Mouse (Mus musculus) megakaryocyte, embryonic 14.5 days (primary cell): ENCODE results near the gene Gpr179. TPM values are rescaled to one million over a fixed set of nuclear protein-coding genes. Genes with fewer than 3 reads are reported as not detected.

Experiments used
- H3K27me3 ChIP-seq: replicated peaks from 2 replicates; pipeline ENCODE3; 2012; ENCODE audit warnings: inconsistent platforms
- H3K36me3 ChIP-seq: replicated peaks from 2 replicates; pipeline ENCODE3; 2012; ENCODE audit warnings: low read length, inconsistent platforms, mixed read lengths
- H3K4me1 ChIP-seq: 2 replicates; pipeline ENCODE4 v1.6.1; 2012; ENCODE audit warnings: inconsistent platforms
- H3K4me3 ChIP-seq: replicated peaks from 2 replicates; pipeline ENCODE3; 2012; ENCODE audit warnings: moderate library complexity, mild to moderate bottlenecking, inconsistent platforms
- H3K9me3 ChIP-seq: 2 replicates; pipeline ENCODE4 v1.6.1; 2012; ENCODE audit warnings: inconsistent platforms
- FLI1 ChIP-seq: IDR thresholded peaks from 2 replicates; pipeline ENCODE4 v1.6.1; 2012; ENCODE audit warnings: low read length, inconsistent platforms, mixed read lengths
- GATA1 ChIP-seq: IDR thresholded peaks from 3 replicates; pipeline ENCODE4 v1.6.1; 2012; ENCODE audit warnings: mixed read lengths, low read length, inconsistent platforms, borderline replicate concordance
- polyA plus RNA-seq: library from polyadenylated mRNA; stranded (reverse); fragments of >175 nt; gene quantifications from 2 replicates; pipeline ENCODE4 v1.2.3, GENCODE M21; 2012; ENCODE audit warnings: low replicate concordance; ENCODE audit not compliant: insufficient read depth

Gpr179 gene
- polyA plus RNA-seq, 1 experiment, result 0.04 TPM

- no peak for TF ChIP-seq FLI1
- no peak for TF ChIP-seq GATA1
- H3K4me3 ChIP-seq, result no peak overlapping the region
- peaks cover 44% of the 10 kb centered on the region for H3K4me1 ChIP-seq
- no peaks in the 10 kb centered on the region for H3K9me3 ChIP-seq
- H3K27me3 ChIP-seq, result peaks cover 75% of the 10 kb centered on the region
- H3K36me3 ChIP-seq, result no peaks in the 10 kb centered on the region
Observed at GRCm38 (mm10) chr11:97338977-97339315, 12.9 kb downstream of the Gpr179 start.

- Histone ChIP-seq H3K4me3 (no peak overlapping the region), H3K27me3 (peaks cover 73% of the 10 kb centered on the region), H3K36me3 (no peaks in the 10 kb centered on the region), H3K4me1 (peaks cover 43% of the 10 kb centered on the region), H3K9me3 (no peaks in the 10 kb centered on the region)
- TF ChIP-seq GATA1 (no peak), FLI1 (no peak)
Observed at GRCm38 (mm10) chr11:97338302-97338976, 13.4 kb downstream of the Gpr179 start.

- TF ChIP-seq FLI1 (no peak), GATA1 (no peak)
- Histone ChIP-seq H3K4me1 (peaks cover 32% of the 10 kb centered on the region), H3K4me3 (no peak overlapping the region), H3K36me3 (peaks cover 7% of the 10 kb centered on the region), H3K27me3 (peaks cover 63% of the 10 kb centered on the region), H3K9me3 (no peaks in the 10 kb centered on the region)
Observed at GRCm38 (mm10) chr11:97337363-97337762, 14.5 kb downstream of the Gpr179 start.

GRCm38 (mm10) chr11:97336751-97337345 lies 15.0 kb downstream of the Gpr179 start:
- Histone ChIP-seq H3K9me3 (no peaks in the 10 kb centered on the region), H3K36me3 (peaks cover 12% of the 10 kb centered on the region), H3K4me3 (no peak overlapping the region), H3K27me3 (peaks cover 61% of the 10 kb centered on the region), H3K4me1 (peaks cover 31% of the 10 kb centered on the region)
- no peak for TF ChIP-seq FLI1
- TF ChIP-seq GATA1, result no peak

GRCm38 (mm10) chr11:97336238-97336637 lies 15.6 kb downstream of the Gpr179 start:
- Histone ChIP-seq H3K4me1 (peaks cover 31% of the 10 kb centered on the region), H3K4me3 (no peak overlapping the region), H3K36me3 (peaks cover 17% of the 10 kb centered on the region), H3K27me3 (peaks cover 57% of the 10 kb centered on the region), H3K9me3 (no peaks in the 10 kb centered on the region)
- no peak for TF ChIP-seq FLI1

- no peak for TF ChIP-seq FLI1
- no peak for TF ChIP-seq GATA1
- Histone ChIP-seq H3K27me3 (peaks cover 46% of the 10 kb centered on the region), H3K4me1 (peaks cover 31% of the 10 kb centered on the region), H3K9me3 (no peaks in the 10 kb centered on the region), H3K4me3 (no peak overlapping the region), H3K36me3 (peaks cover 32% of the 10 kb centered on the region)
Observed at GRCm38 (mm10) chr11:97334400-97334799, 17.5 kb downstream of the Gpr179 start.

- peaks cover 31% of the 10 kb centered on the region for H3K4me1 ChIP-seq
- peaks cover 37% of the 10 kb centered on the region for H3K36me3 ChIP-seq
- TF ChIP-seq FLI1 (no peak), GATA1 (no peak)
- no peak overlapping the region for H3K4me3 ChIP-seq
- H3K9me3 ChIP-seq, result no peaks in the 10 kb centered on the region
- peaks cover 43% of the 10 kb centered on the region for H3K27me3 ChIP-seq
Observed at GRCm38 (mm10) chr11:97333896-97334295, 18.0 kb downstream of the Gpr179 start.

GRCm38 (mm10) chr11:97333044-97333443 lies 18.8 kb downstream of the Gpr179 start:
- Histone ChIP-seq H3K27me3 (peaks cover 35% of the 10 kb centered on the region), H3K9me3 (no peaks in the 10 kb centered on the region), H3K36me3 (peaks cover 46% of the 10 kb centered on the region), H3K4me1 (peaks cover 33% of the 10 kb centered on the region), H3K4me3 (no peak overlapping the region)
- no peak for TF ChIP-seq GATA1
- TF ChIP-seq FLI1, result no peak

- peaks cover 31% of the 10 kb centered on the region for H3K4me1 ChIP-seq
- TF ChIP-seq FLI1 (no peak), GATA1 (no peak)
- H3K36me3 ChIP-seq, result peaks cover 58% of the 10 kb centered on the region
- H3K27me3 ChIP-seq, result peaks cover 20% of the 10 kb centered on the region
- H3K9me3 ChIP-seq, result no peaks in the 10 kb centered on the region
- H3K4me3 ChIP-seq, result no peak overlapping the region
Observed at GRCm38 (mm10) chr11:97331231-97332190, 20.4 kb downstream of the Gpr179 start.

GRCm38 (mm10) chr11:97330315-97330714 lies 21.6 kb downstream of the Gpr179 start:
- Histone ChIP-seq H3K9me3 (no peaks in the 10 kb centered on the region), H3K36me3 (peaks cover 70% of the 10 kb centered on the region), H3K4me1 (peaks cover 20% of the 10 kb centered on the region), H3K27me3 (peaks cover 8% of the 10 kb centered on the region), H3K4me3 (no peak overlapping the region)
- TF ChIP-seq FLI1, result no peak
- TF ChIP-seq GATA1, result no peak
